Mouse (Mus musculus) lung, embryonic 14.5 days (tissue): ENCODE data around the gene Rpp14. TPM values are rescaled to one million over a fixed set of nuclear protein-coding genes. Genes with fewer than 3 reads are reported as not detected.

Experiments used
- ATAC-seq: fragments of 200-750 bp; cut with Nextera tagmentation; 2 replicates; pipeline ENCODE4 v1.8.0; 2017; ENCODE audit warnings: mild to moderate bottlenecking, moderate TSS enrichment, moderate library complexity; ENCODE audit not compliant: insufficient read depth
- DNase-seq: peaks from one replicate; pipeline ENCODE4 v3.0.0-alpha.2; 2015
- H3K27ac ChIP-seq: fragments of 300-500 bp; sonication (generic); 2 replicates; pipeline ENCODE4 v1.5.1; 2014; ENCODE audit warnings: low read depth, mild to moderate bottlenecking, moderate library complexity
- H3K27me3 ChIP-seq: fragments of 300-500 bp; sonication (generic); 2 replicates; pipeline ENCODE4 v1.6.1; 2014; ENCODE audit warnings: low read length, control low read depth; ENCODE audit not compliant: insufficient read depth
- H3K36me3 ChIP-seq: fragments of 300-500 bp; sonication (generic); 2 replicates; pipeline ENCODE4 v1.6.1; 2014; ENCODE audit warnings: control low read depth; ENCODE audit not compliant: insufficient read depth
- H3K4me1 ChIP-seq: fragments of 300-500 bp; sonication (generic); 2 replicates; pipeline ENCODE4 v1.6.1; 2014; ENCODE audit warnings: antibody characterized with exemption, control low read depth; ENCODE audit not compliant: insufficient read depth
- H3K4me2 ChIP-seq: fragments of 300-500 bp; sonication (generic); 2 replicates; pipeline ENCODE4 v1.6.1; 2014; ENCODE audit warnings: mild to moderate bottlenecking
- H3K4me3 ChIP-seq: fragments of 300-500 bp; sonication (generic); 2 replicates; pipeline ENCODE4 v1.5.1; 2014; ENCODE audit warnings: low read depth, low read length
- H3K9ac ChIP-seq: fragments of 300-500 bp; sonication (generic); 2 replicates; pipeline ENCODE4 v1.6.1; 2014
- H3K9me3 ChIP-seq: fragments of 300-500 bp; sonication (generic); 2 replicates; pipeline ENCODE4 v1.6.1; 2016; ENCODE audit warnings: low read depth, low read length, control low read depth
- CTCF ChIP-seq: IDR thresholded peaks from 2 replicates; pipeline ENCODE4 v1.5.1; 2016; ENCODE audit warnings: antibody characterized with exemption, low read depth
- WGBS: fragments of 180-500 bp; shearing (Covaris S2); extraction: QIAGEN DNeasy Blood & Tissue Kit; methylation state at CpG from one replicate; pipeline ENCODE4 v1.1.7; 2014; 5-methylcytosine and 5-hydroxymethylcytosine counted together
- polyA plus RNA-seq: library from polyadenylated mRNA; unstranded; fragments of >200 nt; fragmentation: Nextera tagmentation; extraction: Ambion mirVana; gene quantifications from 2 replicates; pipeline ENCODE4 v1.2.1, GENCODE M21; 2014

Gene Rpp14
- polyA plus RNA-seq, 1 experiment from 2014 or later = 60.1 TPM

DNA sequence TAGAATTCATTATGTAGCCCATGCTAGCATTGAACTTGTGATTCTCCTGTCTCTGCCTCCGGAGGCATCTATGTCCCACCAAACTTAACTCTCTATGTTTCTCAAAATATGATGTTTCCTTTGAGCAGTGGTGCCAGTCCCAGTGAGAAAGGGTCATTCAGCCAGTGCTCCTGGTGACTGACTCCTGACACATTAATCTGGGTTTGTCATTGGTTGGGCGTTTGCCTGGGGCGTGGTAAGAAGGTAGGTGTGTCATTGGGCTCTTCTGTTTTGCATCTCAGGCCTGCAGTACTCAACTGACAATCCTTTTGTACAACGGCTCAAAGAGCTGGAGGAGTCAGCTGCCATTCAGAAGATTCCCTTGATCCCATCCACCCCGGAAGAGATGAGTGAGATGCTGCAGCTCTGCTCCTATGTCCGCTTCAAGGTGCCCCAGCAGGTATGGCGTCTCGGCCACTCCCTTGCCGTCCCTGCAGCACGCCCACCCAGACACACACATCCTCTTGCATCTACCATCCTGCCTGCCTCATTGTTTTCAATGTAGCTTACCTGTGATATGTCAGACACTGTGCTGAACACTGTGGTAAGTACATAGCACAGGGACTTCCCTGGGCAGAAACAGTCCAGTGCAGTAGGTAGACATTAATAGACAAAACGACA lies 34.9 kb upstream of the Rpp14 start:
- WGBS = 84% methylated on average over 11 of the region's 11 CpGs
- no peak for ATAC-seq

DNA sequence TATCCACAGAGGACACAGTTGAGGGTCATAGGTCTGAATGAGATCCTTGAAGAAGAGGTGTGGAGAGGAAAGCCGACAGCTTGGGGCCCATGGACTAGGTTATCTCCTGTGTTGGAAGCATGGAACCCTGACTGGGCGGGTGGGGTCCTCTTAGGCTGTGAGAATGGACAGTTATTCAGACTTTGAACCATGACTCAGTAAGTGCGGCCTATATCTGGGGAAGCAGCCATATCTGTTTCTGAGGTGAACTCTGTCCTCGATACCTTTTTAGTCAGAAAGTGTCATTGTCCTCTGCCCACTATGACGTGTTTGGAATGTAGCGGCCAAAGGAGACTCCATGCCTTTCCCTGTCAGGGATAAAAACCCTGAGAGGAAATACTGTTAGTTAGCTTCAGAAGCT lies 33.3 kb upstream of the Rpp14 start:
- DNase-seq (no peak), ATAC-seq (no peak)
- H3K9me3 ChIP-seq = no peaks in the 10 kb centered on the region
- no peak overlapping the region for H3K27ac ChIP-seq
- no peak overlapping the region for H3K4me2 ChIP-seq
- H3K4me1 ChIP-seq = no peaks in the 10 kb centered on the region
- no peak overlapping the region for H3K9ac ChIP-seq
- peaks cover 8% of the 10 kb centered on the region; the same call in 1 of the 2 replicates for H3K36me3 ChIP-seq
- 90% methylated on average over 6 of the region's 6 CpGs for WGBS
- no peak for TF ChIP-seq CTCF
- H3K4me3 ChIP-seq = no peak overlapping the region
- no peaks in the 10 kb centered on the region for H3K27me3 ChIP-seq

More for the DNA sequence above, 34.9 kb upstream of the Rpp14 start:
- H3K27ac ChIP-seq = no peak overlapping the region
- H3K4me1 ChIP-seq = no peaks in the 10 kb centered on the region
- DNase-seq = no peak
- H3K4me3 ChIP-seq = no peak overlapping the region
- no peaks in the 10 kb centered on the region for H3K27me3 ChIP-seq
- no peaks in the 10 kb centered on the region for H3K9me3 ChIP-seq
- no peak for TF ChIP-seq CTCF
- peaks cover 8% of the 10 kb centered on the region; the same call in 1 of the 2 replicates for H3K36me3 ChIP-seq
- no peak overlapping the region for H3K9ac ChIP-seq
- no peak overlapping the region for H3K4me2 ChIP-seq

DNA sequence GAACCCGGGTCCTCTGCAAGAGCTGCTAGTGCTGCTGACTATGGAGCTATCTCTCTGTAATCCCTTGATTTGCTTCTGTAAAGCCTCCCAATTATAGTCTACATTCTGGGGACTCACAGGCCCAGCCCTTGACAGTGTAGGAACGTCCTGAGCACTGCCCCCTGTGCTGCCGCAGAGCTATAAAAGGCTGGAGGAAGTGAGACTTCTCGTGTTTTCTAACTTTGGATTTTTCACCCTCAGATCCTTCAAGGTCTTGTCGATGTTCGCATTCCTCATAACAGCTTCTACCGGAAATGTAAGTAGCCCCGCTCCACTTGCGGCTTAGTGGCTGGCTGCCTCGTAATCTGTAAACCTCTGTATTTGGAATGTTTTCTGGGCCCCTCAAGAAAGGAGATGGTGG lies 30.8 kb upstream of the Rpp14 start:
- no peak overlapping the region for H3K27ac ChIP-seq
- WGBS = 82% methylated on average over 10 of the region's 10 CpGs
- no peak overlapping the region for H3K4me3 ChIP-seq
- no peak for ATAC-seq
- no peak for DNase-seq
- H3K4me2 ChIP-seq = no peak overlapping the region
- H3K36me3 ChIP-seq = peaks cover 8% of the 10 kb centered on the region; the same call in 1 of the 2 replicates
- H3K9ac ChIP-seq = no peak overlapping the region
- H3K27me3 ChIP-seq = no peaks in the 10 kb centered on the region
- H3K4me1 ChIP-seq = no peaks in the 10 kb centered on the region
- H3K9me3 ChIP-seq = no peaks in the 10 kb centered on the region
- TF ChIP-seq CTCF = no peak

DNA sequence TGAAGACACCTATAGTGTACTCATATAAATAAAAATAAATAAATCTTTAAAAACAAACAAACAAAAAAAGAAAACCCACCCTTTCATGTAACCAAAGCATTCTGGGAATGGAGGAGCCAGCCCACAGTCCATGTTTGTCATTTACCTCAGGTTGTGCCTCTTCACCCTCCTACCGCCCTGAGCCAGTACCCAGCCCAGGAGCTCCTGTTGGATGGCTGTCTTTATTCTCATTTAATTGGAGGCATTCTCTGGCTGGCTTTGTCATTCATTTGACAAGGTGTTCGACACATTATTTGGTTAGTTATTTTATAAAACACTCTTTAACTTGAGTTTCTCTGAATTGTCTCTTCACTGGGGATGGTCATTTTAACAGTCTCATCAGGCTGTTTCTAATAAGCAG lies 28.3 kb upstream of the Rpp14 start:
- no peak for TF ChIP-seq CTCF
- no peak overlapping the region for H3K4me3 ChIP-seq
- no peak for ATAC-seq
- H3K4me2 ChIP-seq = no peak overlapping the region
- peaks cover 8% of the 10 kb centered on the region; the same call in 1 of the 2 replicates for H3K36me3 ChIP-seq
- DNase-seq = no peak
- H3K9ac ChIP-seq = no peak overlapping the region
- H3K27ac ChIP-seq = no peak overlapping the region
- no peaks in the 10 kb centered on the region for H3K4me1 ChIP-seq
- H3K9me3 ChIP-seq = no peaks in the 10 kb centered on the region
- 89% methylated on average over 2 of the region's 2 CpGs for WGBS
- H3K27me3 ChIP-seq = no peaks in the 10 kb centered on the region

DNA sequence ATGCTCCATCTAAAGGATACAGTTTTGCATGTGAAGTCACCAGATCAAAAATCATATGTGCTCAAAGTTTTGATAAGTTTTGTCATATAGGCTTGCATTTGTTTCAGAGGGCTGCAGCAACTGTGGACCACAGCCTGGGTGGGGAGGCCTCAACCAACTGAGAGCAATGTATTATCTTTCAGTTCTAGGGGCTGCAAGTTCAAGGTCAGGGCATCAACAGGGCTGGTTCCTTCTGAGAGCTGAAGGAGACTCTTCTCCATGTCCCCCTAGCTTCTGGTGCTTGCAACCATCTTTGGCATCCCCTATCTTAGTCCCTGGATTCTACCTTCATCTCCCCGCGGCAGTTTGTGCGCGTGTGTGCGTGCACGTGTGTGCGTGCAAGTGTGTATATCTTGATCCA lies 27.5 kb upstream of the Rpp14 start:
- Histone ChIP-seq H3K4me3 (no peak overlapping the region), H3K4me2 (no peak overlapping the region), H3K36me3 (peaks cover 8% of the 10 kb centered on the region; the same call in 1 of the 2 replicates), H3K9ac (no peak overlapping the region), H3K27ac (no peak overlapping the region), H3K4me1 (no peaks in the 10 kb centered on the region), H3K9me3 (no peaks in the 10 kb centered on the region), H3K27me3 (no peaks in the 10 kb centered on the region)
- 97% methylated on average over 7 of the region's 7 CpGs for WGBS
- TF ChIP-seq CTCF = no peak
- ATAC-seq (no peak), DNase-seq (no peak)

DNA sequence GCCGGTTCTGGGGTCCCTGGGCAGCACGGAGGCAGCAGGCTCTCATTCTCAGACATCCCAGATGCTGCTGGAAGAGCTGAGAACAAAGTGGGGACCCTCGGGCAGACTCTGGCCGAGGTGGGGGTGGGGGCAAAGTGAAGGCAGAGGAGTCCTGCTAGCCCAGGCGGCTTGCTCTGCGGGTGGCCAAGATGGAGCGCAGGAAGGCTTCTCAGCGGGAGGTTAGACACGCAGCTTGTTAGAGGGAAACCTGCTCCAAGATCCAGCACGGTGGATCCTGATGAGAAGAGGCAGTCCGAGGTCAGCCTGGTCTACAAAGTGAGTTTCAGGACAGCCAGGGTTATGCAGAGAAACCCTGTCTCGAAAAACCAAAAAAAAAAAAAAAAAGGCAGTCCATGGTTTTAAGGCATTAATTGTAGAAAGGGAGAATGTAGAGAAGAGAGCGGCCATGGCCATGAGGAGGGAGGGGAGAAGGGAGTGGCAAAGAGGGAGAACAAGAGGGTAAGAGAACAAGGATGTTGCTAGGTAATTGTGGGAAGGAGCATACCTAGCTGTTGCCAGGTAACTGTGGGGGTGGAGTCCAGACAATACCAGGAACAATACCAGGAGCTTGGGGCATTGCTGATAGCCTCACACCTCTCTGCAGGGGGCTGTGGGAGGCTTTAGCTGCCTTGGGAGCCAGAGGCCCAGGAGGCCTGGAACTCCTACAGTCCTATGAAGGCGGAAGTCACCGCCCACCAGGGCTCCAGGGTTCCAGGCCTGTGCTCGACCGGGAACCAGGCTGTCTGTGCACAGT lies 25.7 kb upstream of the Rpp14 start:
- Histone ChIP-seq H3K9ac (no peak overlapping the region), H3K4me1 (no peaks in the 10 kb centered on the region), H3K36me3 (peaks cover 5% of the 10 kb centered on the region; the same call in 1 of the 2 replicates), H3K27me3 (no peaks in the 10 kb centered on the region), H3K4me2 (no peak overlapping the region), H3K9me3 (no peaks in the 10 kb centered on the region), H3K4me3 (no peak overlapping the region), H3K27ac (no peak overlapping the region)
- DNase-seq (no peak), ATAC-seq (no peak)
- 41% methylated on average over 17 of the region's 17 CpGs for WGBS
- no peak for TF ChIP-seq CTCF

DNA sequence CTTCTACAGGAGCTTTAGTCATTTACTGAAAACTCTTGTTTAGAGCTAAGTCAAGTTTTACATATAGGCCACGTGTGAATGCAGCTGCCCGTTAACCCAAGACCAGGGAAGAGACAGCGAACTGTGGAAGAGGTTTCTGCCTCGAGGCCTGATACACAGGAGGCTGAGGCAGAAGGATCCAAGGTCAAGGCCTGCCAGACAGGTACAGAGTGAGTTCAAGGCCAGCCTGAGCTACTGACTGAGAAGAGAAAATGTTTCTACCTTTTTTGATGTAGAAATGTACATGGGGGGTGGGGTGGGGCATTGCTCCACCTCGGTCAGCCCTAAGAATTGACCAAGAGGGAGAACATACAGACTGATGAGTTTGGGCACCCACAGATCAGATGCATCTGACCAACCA lies 24.1 kb upstream of the Rpp14 start:
- Histone ChIP-seq H3K9ac (no peak overlapping the region), H3K9me3 (no peaks in the 10 kb centered on the region), H3K4me1 (no peaks in the 10 kb centered on the region), H3K36me3 (no peaks in the 10 kb centered on the region), H3K4me2 (no peak overlapping the region), H3K27ac (no peak overlapping the region), H3K27me3 (no peaks in the 10 kb centered on the region), H3K4me3 (no peak overlapping the region)
- no peak for TF ChIP-seq CTCF
- WGBS = 95% methylated on average over 5 of the region's 5 CpGs
- DNase-seq (no peak), ATAC-seq (no peak)
